Mouse (Mus musculus): ENCODE results near the gene Eif4enif1.
A peak's percentile ranks its signal among the peaks of the same experiment; 100 is the strongest.
"Not testable (repeated sequence)": the region's sequence is repeated elsewhere in the genome, so short reads cannot be mapped to it uniquely, and the experiment has no call there.

Eif4enif1 gene

DNA sequence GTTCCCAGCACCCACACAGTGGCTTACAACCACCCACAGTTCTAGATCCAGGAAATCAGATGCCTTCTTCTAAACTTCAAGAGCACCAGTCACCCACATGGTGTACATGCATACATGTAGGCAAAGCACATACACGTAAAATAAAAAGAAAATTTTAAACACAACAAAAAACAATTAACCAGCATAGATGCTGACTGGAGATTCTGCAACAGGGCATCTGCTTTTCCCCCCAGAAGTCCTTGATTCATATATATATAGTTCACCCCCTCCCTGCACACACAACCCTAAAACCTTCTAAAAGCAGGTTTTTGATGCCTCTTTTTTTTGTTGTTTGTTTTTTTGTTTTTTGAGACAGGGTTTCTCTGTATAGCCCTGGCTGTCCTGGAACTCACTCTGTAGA is 19.5 kb upstream of the Eif4enif1 start:
- not testable (repeated sequence) for DNase-seq

DNA sequence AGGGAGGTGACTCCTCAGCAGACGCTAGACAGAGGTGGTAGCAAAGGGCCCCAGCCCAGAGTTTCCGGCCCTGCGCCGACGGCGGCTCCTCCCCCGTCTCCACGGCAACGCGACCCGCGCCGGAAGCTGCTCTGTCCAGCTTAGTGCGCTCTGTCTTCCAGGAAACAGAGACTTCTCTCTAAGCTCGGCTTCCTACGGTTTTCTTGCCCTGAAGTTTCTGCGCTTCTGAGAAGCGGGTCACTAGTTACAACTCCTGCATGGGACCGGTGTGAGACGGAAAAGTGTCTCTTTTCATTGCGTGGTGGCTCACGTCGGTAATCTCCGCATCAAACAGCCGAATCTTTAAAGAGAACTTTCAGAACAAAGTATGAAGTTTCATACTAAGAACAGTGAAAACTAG is 8.8 kb upstream of the Eif4enif1 start, which contains the start of gene Sfi1:
TSS of gene Sfi1 (minus strand) at position 101 of the 400 bp plus-strand sequence.
- no peak for DNase-seq

DNA sequence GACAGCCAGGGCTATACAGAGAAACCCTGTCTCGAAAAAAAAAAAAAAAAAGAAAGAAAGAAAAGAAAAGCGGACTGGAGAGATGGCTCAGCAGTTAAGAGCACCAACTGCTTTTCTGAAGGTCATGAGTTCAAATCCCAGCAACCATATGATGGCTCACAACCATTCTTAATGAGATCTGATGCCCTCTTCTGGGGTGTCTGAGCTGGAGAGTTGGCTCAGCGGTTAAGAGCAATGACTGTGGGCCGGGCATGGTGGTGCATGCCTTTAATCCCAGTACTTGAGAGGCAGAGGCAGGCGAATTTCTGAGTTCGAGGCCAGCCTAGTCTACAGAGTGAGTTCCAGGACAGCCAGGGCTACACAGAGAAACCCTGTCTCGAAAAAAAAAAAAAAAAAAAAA is 1.6 kb upstream of the Eif4enif1 start:
- not testable (repeated sequence) for DNase-seq

DNA sequence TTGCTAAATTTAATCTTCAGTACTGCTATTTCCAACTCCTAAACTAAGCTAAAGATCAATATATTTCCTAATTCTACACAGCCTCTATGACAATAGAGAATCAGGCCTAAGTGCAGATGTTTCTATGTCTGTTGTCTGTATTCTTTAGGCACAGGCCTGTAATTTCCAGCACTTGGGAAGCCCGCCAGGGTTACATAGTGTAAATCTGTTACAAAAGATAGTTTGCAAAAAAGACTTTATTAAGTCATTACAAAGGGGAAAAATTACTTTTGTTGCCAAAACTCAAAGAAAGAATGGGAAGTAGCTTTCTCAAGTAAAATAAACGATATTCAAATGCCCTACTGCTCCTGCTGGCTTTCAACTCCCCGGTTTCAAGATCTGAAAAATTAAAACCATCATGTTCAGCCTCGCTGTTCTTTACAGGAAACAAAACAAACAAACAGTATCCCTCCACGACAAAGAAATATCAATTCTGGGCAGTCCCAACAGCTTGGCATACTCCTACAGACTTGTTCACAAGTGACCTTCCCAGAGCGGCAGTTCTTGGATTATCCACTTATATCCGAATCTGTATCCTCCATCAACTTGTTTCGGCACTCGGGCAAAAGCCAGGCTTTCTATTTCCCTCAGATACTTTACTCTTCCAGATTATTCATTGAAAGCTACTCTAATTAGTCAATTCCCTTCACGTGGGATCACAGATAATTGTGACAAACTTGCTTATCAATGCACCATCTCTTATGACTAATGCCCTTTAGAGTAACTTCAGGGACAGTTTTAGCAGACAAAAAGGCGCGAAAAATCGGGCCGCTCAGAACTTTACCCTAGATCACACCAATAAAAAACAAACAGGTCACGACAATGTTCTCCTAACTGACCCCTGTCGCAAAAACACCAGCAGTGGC is 614 bp upstream of the Eif4enif1 start:
- DNase-seq, result peak; percentile 15

DNA sequence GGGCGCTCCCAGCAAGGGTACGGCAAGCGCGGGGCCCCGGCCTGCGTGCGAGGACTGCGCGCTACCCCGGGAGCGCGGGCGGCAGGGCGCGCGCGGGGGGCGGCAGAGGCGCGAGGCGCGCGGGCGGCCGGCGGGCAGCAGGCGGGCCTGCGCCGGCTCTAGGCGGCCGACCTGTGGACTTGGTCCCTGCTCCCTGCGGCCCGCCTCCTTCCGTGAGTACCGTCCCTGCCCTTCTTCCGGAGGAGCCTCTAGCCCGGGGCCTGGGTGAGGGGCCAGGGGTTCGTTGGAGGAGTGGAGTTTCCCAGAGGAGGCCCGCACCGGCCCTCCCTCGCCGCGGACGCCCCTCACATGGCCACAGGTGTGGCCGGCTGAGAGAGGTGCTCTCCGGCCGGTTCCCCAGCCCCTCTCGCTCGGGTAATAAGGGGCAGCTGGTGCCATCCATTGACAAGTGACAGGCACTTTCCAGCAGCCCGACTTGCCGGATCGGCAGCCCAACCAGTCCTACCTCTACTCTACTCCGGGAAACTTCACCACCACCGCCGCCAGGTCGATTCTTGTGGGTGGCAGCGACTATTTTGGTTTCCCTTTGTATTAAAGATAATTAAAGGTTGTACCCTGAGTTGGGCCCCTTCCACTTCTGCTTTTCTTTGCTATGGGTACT is 719 bp downstream of the Eif4enif1 start:
- peak; percentile 46 for DNase-seq

DNA sequence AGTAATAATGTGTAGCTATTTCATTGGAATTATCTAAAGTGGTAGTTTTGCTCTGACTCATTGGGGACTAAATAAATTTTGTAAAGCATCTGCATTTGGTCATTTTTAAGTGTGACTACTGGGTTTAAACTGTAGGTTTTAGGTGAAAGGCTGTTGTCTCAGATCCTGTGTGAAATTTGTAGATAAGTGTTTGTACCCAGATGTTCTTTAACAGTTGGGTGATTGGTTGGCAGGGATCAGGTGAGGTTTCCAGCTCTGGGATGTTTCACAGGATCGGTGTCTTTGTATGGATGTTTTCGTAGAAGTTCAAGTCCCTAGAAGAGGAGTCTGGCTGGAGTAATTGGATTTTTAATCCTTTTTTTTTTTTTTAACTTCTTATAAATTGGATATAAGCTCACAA is 1.6 kb downstream of the Eif4enif1 start:
- no peak for DNase-seq

DNA sequence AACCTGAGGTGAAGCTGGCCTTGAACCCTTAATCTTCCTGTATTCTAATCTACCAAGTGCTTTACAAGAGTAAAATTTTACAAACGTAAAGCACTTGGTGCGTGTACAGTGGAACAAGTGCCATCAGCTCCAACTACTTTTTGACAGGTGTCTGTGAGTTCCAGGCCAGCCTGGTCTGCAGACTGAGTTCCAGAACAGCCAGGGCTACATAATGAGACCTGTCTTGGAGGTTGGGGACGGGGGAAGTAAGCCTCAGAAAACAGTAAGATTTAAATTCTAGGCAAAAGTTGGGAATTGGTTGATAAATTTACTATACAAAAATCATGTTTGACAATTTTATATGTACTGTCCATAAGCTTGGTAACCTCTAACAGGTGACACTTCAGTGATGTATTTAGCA is 3.0 kb downstream of the Eif4enif1 start:
- DNase-seq, result no peak

DNA sequence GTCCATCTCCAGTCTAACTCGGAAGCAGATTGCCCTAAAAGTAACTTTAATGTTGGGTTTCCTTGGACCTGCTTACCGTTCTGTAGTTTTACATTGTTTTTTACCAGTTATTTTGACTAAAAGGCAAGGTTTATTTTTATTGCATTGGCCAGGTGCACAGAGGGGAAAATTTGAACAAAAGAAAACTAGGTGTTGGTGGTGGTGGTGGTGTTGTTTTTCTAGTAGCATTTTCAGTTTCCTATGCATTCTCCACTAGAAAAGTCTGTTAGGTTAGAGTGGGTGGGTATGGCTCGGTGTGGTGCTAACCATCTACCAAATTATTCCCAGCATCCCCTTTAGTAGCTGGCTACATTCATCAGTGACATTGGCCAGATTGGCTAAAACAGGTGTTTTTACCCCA is 4.6 kb downstream of the Eif4enif1 start:
- DNase-seq, result no peak

DNA sequence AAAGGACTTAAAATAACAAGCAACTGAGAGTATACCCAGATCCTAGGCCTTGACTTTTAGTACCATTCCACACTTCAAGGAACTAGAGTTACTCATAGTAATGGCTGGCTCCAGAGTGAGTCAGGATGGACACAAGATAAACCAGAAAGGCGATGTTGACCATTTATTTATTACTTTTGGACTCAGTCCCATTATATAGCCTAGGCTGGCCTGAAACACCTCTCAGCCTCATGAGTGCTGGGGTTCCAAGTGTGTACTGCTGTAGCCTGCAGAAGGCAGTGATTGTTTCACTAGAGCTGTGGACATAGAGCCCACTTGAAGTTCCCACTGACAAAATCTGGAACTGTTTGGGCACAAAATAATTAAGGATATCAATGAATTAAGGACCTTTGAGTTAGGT is 10.3 kb downstream of the Eif4enif1 start:
- DNase-seq, result no peak

DNA sequence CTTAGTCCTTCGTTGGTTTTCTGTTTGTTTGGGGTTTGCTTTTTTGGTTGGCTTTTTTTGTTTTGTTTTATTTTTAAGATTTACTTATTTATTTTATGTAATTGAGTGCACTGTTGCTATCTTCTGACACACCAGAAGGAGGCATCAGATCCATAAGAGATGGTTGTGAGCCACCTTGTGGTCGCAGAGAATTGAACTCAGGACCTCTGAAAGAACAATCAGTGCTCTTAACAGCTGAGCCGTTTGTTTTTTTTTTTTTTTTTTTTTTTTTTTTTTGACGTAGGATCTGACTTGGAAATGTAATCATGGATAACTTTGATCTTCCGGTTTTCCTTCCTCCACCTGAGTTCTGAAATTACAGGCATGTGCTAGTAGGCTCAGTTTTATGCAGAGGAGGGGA is 20.9 kb downstream of the Eif4enif1 start:
- no peak for DNase-seq

DNA sequence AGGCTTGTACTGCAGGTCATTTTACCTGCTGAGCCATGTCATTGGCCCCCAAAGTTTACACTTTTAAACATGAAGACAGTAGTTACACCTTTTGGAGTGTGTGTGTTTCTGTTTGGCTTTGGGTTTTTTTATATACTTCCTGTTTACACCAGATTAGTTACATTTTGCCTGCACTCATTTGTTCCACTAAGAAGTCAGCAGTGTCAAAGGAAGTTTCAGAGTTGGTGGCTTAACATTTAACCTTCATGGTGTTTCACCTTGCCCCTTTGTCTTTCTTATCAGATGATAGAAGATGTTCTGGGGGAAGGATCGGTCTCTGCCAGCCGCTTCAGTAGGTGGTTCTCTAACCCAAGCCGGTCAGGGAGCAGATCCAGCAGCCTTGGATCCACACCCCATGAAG is 24.9 kb downstream of the Eif4enif1 start:
- no peak for DNase-seq

DNA sequence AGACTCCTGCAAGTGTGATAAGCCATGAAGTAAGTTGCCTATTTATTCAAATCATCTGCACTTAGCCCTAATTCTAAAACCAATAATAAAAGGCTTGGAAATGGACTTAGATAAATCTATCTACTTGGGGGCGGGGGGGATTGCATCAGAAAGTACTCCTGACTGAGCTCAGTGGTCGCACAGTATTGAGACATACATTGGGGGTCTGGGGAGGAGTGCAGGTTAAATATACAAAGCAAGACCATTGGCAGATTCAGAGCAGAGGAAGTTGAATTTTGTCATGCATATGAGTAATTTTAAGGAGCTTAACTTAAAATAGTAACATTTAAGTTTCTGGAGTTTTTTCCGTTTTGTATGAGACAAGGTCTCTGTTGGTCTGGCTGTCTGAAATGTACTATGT is 30.1 kb downstream of the Eif4enif1 start:
- DNase-seq, result no peak

DNA sequence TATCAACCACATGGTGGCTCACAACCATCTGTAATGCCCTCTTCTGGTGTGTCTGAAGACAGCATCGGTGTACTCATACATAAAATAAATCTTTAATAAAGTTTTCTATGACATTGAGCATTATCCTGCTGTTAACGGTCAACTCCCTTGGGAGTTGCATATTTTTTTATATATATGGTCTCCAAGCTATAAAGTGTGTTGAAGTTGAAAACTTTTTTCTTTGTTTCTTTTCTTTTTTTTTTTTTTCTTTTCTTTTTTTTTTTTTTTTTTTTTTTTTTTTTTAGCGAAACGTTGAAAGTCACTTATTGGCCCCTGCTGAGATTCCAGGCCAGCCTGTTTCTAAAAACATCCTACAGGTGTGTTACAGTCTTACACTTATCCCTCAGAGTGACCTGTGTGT is 31.5 kb downstream of the Eif4enif1 start:
- DNase-seq, result no peak

DNA sequence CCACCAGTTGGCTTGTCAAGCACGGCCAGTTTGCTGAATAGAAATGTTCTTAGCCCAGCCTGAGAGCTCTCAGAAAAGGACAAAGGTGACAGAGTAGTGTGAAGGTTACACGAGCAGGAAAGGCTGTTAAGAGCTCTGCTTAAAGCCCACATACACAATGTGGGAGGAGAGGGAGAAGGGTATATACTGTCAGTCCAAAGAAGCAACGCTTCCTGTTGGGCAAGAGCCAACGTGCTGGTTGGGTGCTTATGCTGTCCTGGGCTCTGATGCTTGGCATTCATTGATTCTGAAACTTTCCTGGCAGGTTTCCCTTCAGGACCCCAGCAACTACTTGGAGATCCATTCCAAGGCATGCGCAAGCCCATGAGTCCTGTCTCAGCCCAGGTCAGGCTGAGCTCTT is 33.1 kb downstream of the Eif4enif1 start:
- DNase-seq, result no peak

DNA sequence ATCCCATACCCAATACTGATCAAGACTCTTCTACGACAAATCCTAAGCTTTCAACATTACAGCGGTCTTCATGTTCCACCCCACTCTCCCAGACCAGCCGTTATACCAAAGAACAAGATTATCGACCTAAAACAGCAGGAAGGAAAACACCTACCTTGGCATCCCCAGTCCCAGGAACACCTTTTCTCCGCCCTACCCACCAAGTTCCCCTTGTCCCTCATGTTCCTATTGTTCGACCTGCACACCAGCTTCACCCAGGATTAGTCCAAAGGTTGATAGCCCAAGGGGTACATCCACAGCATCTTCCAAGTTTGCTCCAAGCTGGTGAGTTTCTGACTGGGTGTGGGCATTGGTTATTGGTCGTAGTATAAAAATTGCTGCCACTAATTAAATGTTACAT is 40.2 kb downstream of the Eif4enif1 start:
- DNase-seq, result no peak

DNA sequence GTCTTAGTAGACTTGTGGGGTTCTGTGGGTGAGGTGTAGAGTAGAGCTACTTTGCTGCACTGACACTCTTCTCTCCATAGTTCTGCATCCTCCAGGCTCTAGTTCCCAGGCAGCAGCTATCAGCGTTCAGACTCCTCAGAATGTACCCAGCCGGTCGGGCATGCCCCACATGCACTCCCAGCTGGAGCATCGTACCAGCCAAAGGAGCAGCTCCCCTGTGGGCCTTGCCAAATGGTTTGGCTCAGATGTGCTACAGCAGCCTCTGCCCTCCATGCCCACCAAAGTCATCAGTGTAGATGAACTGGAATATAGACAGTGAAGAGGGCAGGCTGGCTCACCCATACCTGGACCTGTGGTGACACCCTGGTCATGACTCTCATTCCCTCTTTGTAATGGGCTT is 41.6 kb downstream of the Eif4enif1 start:
- DNase-seq, result no peak

DNA sequence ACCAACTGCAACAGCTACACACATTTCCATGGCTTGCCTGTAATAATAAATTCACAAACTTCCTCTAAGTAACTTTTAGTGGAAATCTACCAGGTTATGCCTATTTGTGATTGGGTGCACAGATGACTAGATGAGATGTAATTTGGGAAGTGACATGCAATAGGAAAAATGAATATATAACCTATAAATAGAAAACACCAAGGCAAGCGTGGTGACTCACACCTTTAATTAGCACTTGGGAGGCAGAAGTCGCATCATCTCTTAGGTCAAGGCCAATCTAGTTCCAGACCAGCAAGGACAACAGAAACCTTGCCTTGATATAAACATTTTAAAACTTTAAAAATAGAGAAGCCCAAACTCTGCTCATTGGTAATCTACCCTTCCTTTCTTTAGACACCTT is 45.2 kb downstream of the Eif4enif1 start:
- no peak for DNase-seq

DNA sequence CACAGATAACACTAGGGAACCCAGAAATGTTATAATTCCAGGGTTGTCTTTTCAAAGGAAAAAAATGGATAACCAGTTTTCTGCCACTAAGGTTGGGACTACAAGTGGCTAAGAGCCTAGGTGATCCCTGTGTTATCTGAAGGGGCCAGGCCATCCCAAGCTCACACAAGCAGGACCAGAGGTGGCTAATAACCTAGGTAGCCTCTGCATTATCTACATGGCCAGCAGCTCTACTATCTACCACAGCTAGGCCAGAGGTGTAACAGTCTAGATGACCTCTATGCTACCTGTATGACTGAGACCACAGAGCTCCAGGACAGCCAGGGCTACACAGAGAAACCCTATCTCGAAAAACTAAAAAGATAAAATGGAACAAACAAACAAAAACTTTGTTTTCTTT is 57.3 kb downstream of the Eif4enif1 start:
- DNase-seq, result no peak

DNA sequence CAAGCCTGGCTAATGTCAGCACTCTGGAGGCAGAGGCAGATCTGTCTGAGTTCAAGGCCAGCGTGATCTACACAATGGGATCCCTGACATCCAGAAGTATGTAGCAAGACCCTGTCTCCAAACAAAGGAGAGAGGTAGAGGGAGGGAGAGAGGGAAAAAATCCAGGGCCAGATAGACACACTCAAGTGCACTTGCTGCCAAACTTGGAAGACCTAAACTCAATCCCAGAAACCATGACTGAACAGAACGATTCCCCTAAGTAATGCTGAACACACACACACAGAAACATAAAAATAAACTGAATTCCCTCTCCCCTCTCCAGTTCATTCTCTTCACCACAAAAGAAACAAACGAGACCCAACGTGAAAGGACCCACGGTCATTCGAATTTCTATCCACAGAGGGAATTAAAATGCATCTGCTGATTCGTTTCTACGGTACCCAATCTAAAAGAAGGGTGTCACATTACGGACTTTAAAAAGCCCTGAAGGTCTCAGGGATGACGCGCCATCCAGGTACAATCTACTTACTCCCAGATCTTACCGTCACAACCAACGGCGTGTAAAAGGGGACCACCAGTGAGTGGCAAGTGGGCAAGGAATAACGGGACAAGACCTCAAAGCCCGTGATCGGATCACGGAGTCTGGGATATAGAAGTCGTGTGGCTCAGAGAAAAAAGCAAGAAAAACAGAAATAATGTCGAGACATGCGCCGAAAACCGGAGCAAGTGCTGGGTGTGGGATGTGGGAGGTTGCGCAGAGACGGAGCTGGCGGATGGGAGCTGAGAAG is 63.3 kb downstream of the Eif4enif1 start:
- DNase-seq, result no peak

DNA sequence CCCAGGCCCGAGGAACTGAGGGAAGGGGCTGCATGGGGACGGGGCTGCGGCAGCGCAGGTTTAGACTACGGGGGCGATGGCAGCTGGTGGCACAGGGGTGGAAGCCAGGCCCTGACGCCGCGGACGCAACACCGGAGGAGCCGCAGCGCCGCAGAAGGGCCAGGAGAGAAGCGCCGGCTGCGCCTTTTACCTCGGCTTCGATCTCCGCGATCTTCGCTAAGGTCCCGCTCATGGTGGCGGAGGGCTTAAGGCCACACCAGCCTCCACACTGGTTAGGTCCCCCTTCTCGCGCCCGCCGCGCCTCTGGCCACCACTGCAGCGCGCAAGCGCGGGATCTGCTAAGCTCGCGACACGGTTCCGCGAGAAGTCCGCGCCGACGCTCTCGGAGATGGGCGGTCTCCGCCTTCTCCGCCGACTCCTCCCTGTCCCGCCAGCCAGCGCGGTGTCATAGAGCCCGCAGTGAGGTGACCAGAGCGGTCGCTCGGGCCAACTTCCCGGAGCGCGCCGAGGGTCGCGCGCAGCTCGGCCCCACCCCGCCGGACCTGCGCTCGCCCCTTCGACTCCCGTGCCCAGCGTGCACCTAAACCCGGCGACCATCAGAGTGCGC is 64.0 kb downstream of the Eif4enif1 start, which contains the start of gene Drg1:
TSS of gene Drg1 (minus strand) at position 337 of the 607 bp plus-strand sequence.
- peak; percentile 96 for DNase-seq

DNA sequence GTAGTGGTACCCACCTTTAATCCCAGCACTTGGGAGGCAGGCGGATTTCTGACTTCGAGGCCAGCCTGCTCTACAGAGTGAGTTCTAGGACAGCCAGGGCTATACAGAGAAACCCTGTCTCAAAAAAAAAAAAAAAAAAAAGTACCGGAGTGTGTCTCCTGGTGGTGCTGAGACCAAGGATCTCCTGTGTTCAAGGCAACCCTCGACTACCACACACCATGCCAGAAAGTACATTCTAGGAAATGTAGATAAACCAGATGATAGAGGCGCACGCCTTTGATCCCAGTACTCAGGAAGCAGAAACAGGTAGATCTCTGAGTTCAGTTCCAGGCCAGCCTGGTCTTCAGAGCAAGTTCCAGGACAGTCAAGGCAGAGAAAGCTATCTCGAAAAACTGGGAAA is 64.9 kb downstream of the Eif4enif1 start:
- no peak for DNase-seq

DNA sequence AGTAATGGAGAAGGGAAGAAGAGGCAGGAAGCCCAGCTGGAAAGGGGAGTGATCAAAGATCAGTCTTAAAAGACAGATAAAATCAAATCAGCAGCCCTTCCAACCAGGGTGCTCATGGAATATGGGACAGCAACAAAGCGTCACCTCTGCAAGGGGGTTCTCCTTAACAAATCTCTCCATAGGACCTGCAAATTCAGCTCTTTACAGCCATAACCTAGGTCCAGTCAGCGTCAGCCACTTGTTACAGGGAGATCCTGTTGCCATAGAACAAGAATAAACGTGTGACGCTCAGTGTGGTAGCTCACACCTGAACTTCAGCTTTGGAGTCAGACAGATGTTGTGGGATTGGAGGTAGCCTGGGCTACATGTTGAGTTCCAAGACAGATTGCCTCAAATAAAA is 67.0 kb downstream of the Eif4enif1 start:
- DNase-seq, result no peak

DNA sequence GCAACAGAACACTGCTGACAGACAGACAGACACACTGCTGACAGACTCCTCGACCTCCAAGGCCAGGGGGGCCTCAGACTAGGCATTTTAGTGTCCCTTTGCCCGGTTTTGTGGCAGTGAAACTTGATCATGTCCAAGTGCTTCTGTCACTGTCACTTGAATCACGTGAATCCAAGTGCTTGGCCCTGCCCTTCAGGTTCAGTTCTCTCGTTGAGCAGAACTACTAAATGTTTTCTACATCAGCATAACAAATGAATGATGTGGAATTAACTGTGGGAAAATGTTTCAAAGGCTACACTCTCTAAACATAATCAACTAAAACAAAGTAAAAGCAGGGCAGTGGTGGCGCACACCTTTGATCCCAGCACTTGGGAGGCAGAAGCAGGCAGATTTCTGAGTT is 76.2 kb downstream of the Eif4enif1 start:
- no peak for DNase-seq
